Mouse (Mus musculus) stomach, postnatal 0 days (tissue): ENCODE measurements around the gene Ppp1r37. TPM values are rescaled to one million over a fixed set of nuclear protein-coding genes. Genes with fewer than 3 reads are reported as not detected.

Experiments
- ATAC-seq: fragments of 200-750 bp; cut with Nextera tagmentation; 2 replicates; pipeline ENCODE4 v1.8.0; 2017; ENCODE audit not compliant: low FRiP score, low TSS enrichment
- DNase-seq: peaks from one replicate; pipeline ENCODE4 v3.0.0-alpha.2; 2016; ENCODE audit warnings: low spot score
- H3K27ac ChIP-seq: fragments of 300-500 bp; sonication (generic); replicated peaks from 2 replicates; pipeline ENCODE4 v1.5.1; 2014; ENCODE audit warnings: mild to moderate bottlenecking, control low read depth
- H3K27me3 ChIP-seq: fragments of 300-500 bp; sonication (generic); 2 replicates; pipeline ENCODE4 v1.6.1; 2014; ENCODE audit warnings: low read length; ENCODE audit not compliant: control insufficient read depth, insufficient read depth
- H3K36me3 ChIP-seq: fragments of 300-500 bp; sonication (generic); 2 replicates; pipeline ENCODE4 v1.6.1; 2014; ENCODE audit warnings: low read length, mixed read lengths; ENCODE audit not compliant: control insufficient read depth, insufficient read depth
- H3K4me1 ChIP-seq: fragments of 300-500 bp; sonication (generic); replicated peaks from 2 replicates; pipeline ENCODE4 v1.6.1; 2014; ENCODE audit warnings: antibody characterized with exemption; ENCODE audit not compliant: control insufficient read depth, insufficient read depth
- H3K4me2 ChIP-seq: fragments of 300-500 bp; sonication (generic); replicated peaks from 2 replicates; pipeline ENCODE4 v1.6.1; 2014; ENCODE audit warnings: low read depth, mild to moderate bottlenecking, control low read depth, moderate library complexity
- H3K4me3 ChIP-seq: fragments of 300-500 bp; sonication (generic); 2 replicates; pipeline ENCODE4 v1.5.1; 2014; ENCODE audit warnings: low read depth, low read length, control low read depth
- H3K9ac ChIP-seq: fragments of 300-500 bp; sonication (generic); 2 replicates; pipeline ENCODE4 v1.6.1; 2014; ENCODE audit warnings: mild to moderate bottlenecking, low read length, control low read depth, mixed read lengths
- H3K9me3 ChIP-seq: fragments of 300-500 bp; sonication (generic); 2 replicates; pipeline ENCODE4 v1.6.1; 2016; ENCODE audit warnings: low read length; ENCODE audit not compliant: control insufficient read depth
- CTCF ChIP-seq: IDR thresholded peaks from 2 replicates; pipeline ENCODE4 v1.5.1; 2016; ENCODE audit warnings: antibody characterized with exemption, low read depth, mild to moderate bottlenecking, moderate library complexity
- EP300 ChIP-seq: optimal IDR thresholded peaks from 2 replicates; pipeline ENCODE3; 2016; ENCODE audit warnings: antibody characterized with exemption
- WGBS: fragments of 180-500 bp; shearing (Covaris S2); extraction: QIAGEN DNeasy Blood & Tissue Kit; methylation state at CpG from one replicate; pipeline ENCODE4 v1.1.7; 2014; 5-methylcytosine and 5-hydroxymethylcytosine counted together
- polyA plus RNA-seq: library from polyadenylated mRNA; unstranded; fragments of >200 nt; fragmentation: Nextera tagmentation; extraction: Ambion mirVana; gene quantifications from 2 replicates; pipeline ENCODE4 v1.2.1, GENCODE M21; 2015

Ppp1r37 gene
- polyA plus RNA-seq, 1 experiment from 2014 or later, result 16.5 TPM

DNA sequence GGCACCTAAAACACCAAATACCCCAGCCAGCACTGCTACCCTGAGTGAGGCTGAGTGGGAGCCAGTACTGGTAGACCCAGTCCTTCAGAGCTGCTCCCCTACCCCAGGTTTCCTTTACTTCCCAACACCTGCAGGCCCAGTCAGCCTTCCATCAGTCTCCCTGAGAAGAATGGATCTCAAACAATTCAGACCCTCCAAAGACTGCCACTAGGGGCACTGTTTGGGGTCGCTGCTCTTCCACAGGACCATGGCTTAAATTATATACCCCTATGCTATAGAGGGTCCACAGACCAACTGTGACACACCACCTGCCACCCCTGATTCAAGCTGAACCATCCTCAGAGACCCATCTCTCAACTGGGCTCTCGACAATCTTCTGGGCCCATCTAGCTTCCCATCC lies 3.9 kb downstream of the Ppp1r37 start:
- Histone ChIP-seq H3K4me2 (peak overlapping the region; percentile 20), H3K27me3 (no peaks in the 10 kb centered on the region), H3K36me3 (no peaks in the 10 kb centered on the region), H3K9ac (no peak overlapping the region), H3K27ac (no peak overlapping the region), H3K4me1 (peaks cover 15% of the 10 kb centered on the region), H3K9me3 (no peaks in the 10 kb centered on the region), H3K4me3 (no peak overlapping the region)
- no peak for TF ChIP-seq EP300
- peak; percentile 66 for TF ChIP-seq CTCF
- no peak for ATAC-seq
- 39% methylated on average over 2 of the region's 2 CpGs for WGBS
- DNase-seq, result no peak

DNA sequence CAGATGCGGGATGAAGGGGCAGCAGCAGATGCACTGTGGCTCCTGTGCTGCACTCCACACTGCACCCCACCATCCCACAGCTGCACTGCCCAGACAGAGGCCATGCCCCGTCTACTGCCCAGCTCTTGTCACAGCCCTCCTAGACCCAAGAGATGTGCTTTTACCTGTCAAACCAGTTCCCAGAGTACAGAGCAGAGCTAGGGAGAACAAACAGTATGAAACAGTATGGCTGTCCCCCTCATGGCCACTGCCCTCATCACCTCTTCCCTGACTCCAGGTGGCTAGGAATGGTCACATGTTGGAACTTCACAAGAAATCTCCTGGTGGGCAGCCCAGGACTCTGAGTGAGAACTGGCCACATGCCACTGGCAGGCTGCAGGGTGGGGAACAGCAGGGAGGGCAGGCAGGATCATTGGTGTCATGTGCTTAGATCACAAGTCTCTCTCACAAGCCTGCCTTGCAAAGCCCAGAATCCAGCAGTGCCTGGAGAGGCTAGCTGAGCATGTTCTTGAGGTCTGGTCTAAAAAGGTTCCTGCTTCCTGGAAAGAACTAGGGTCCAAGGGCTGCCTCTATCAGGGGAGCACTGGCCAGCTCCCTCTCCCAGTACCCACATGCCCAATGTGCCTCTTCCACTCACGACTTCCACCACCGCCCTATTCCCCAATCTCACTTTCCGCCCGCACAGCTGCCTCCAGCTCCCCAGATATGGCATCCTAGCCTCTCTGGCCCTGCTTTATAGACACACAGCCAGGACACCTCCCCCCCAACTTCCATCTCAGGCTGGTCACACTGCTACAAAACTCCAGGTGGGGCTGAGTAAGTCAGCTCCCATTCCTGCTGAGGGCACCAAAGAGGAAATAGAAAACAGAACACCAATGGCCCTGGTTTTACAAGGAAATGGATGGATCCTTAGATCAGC lies 4.6 kb downstream of the Ppp1r37 start:
- 81% methylated on average over 6 of the region's 6 CpGs for WGBS
- Histone ChIP-seq H3K4me1 (peaks cover 15% of the 10 kb centered on the region), H3K36me3 (peaks cover 3% of the 10 kb centered on the region; the same call in 1 of the 2 replicates), H3K27me3 (no peaks in the 10 kb centered on the region), H3K4me2 (peak overlapping the region; percentile 20), H3K9me3 (no peaks in the 10 kb centered on the region), H3K27ac (peak overlapping the region; percentile 36; the same call in 1 of the 2 replicates), H3K9ac (no peak overlapping the region), H3K4me3 (no peak overlapping the region)
- no peak for TF ChIP-seq EP300
- no peak for TF ChIP-seq CTCF
- DNase-seq, result no peak
- ATAC-seq, result peak; percentile 27; the same call in 1 of the 2 replicates

DNA sequence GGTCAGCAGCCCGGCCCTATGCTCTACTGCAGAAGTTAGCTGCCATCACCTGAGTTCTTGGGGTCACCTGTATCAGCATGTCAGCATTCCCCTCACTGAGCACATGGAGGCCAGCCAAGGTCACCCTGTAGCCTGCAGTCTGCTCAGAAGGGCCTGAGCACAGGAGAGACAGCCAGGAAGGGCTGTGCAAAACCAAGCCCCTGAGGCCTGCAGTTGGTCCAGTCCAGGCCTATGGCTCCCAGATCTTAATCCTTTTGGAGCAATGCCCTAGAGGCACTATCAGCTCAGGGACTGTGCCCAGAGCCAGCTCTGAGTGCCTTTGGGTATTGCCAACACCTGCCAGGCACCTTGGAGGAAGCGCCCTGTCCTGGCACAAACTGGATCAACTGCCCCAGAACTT lies 5.8 kb downstream of the Ppp1r37 start:
- no peaks in the 10 kb centered on the region for H3K27me3 ChIP-seq
- H3K4me3 ChIP-seq, result no peak overlapping the region
- H3K9me3 ChIP-seq, result no peaks in the 10 kb centered on the region
- DNase-seq (no peak), ATAC-seq (no peak)
- H3K9ac ChIP-seq, result no peak overlapping the region
- TF ChIP-seq CTCF (no peak), EP300 (no peak)
- WGBS, result 89% methylated on average over 2 of the region's 2 CpGs
- no peak overlapping the region; the same call in 1 of the 2 replicates for H3K27ac ChIP-seq
- H3K4me1 ChIP-seq, result peaks cover 13% of the 10 kb centered on the region
- no peak overlapping the region for H3K4me2 ChIP-seq
- H3K36me3 ChIP-seq, result peaks cover 6% of the 10 kb centered on the region; the same call in 1 of the 2 replicates

DNA sequence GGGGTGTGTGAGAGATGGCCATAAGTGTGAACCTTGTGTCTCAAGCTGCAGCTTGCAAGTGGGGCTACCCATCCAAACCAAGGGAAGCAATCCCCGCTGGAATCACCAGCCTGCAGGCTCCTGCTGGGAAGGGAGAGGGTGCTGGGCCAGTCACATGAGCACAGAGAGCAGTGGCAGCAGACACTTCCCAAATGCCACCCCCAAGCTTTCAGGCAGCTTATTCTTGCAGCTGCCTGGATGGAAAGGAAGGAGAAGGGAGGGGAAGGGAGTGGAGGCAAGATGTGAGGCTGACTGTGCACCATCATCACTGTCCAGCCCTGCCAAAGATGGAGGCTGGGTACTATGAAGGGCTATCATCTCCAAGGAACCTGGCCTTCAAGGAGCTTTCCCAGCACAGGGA lies 8.7 kb downstream of the Ppp1r37 start:
- Histone ChIP-seq H3K36me3 (peaks cover 6% of the 10 kb centered on the region; the same call in 1 of the 2 replicates), H3K4me2 (no peak overlapping the region), H3K9me3 (no peaks in the 10 kb centered on the region), H3K9ac (no peak overlapping the region), H3K4me3 (no peak overlapping the region), H3K27me3 (no peaks in the 10 kb centered on the region), H3K27ac (no peak overlapping the region), H3K4me1 (peaks cover 4% of the 10 kb centered on the region)
- ATAC-seq (no peak), DNase-seq (no peak)
- TF ChIP-seq EP300 (no peak), CTCF (no peak)
- WGBS, result 87% methylated on average over 1 of the region's 1 CpGs

DNA sequence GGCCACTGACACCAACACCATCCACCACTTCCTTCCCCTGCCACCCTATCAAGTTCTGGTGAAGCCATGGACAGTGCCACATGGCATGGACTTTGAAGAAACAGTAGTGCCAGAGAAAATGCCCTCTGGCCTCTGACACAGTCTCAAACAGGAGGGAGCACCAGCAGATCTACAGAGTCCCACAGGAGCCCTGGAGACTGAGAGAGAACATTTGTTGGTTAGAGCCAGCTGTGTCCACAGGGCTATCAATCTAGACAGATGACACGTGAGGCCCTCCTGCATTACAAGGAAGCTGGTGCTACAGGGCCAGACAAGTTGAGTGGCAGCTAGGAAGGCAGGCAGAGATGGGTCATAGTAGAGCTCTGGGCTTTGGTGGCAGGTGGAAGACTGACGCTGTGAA lies 10.4 kb downstream of the Ppp1r37 start:
- 35% methylated on average over 2 of the region's 2 CpGs for WGBS
- H3K36me3 ChIP-seq, result peaks cover 6% of the 10 kb centered on the region; the same call in 1 of the 2 replicates
- no peak overlapping the region for H3K4me2 ChIP-seq
- no peak for TF ChIP-seq EP300
- TF ChIP-seq CTCF, result no peak
- H3K4me3 ChIP-seq, result no peak overlapping the region
- H3K27ac ChIP-seq, result no peak overlapping the region
- H3K9ac ChIP-seq, result peak overlapping the region; percentile 23; the same call in 1 of the 2 replicates
- DNase-seq, result peak; percentile 61
- H3K4me1 ChIP-seq, result peaks cover 3% of the 10 kb centered on the region; the same call in 1 of the 2 replicates
- ATAC-seq, result peak; percentile 72
- H3K27me3 ChIP-seq, result no peaks in the 10 kb centered on the region
- H3K9me3 ChIP-seq, result no peaks in the 10 kb centered on the region

DNA sequence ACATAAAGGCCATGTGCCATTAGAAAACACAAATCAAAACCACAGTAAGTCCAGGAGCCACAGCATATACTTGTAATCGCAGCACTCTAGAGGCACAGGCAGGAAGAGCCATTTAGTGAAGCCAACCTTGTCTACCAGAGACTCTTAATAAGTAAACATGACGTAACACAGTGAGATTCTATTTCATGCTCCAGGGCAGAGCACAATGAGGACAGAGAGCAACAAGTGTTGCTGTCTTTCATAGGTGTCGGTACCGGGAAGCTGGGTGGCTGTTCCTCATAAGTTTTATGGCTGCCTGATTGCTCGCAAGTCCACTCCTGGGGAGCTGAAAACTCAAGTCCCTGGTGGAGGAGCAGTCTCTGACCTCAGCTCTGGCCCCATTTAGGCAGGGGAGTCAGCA lies 11.2 kb downstream of the Ppp1r37 start:
- H3K4me1 ChIP-seq, result no peaks in the 10 kb centered on the region
- H3K27ac ChIP-seq, result no peak overlapping the region
- H3K4me2 ChIP-seq, result no peak overlapping the region
- H3K36me3 ChIP-seq, result peaks cover 6% of the 10 kb centered on the region; the same call in 1 of the 2 replicates
- H3K27me3 ChIP-seq, result no peaks in the 10 kb centered on the region
- H3K9me3 ChIP-seq, result no peaks in the 10 kb centered on the region
- no peak overlapping the region for H3K9ac ChIP-seq
- TF ChIP-seq CTCF (no peak), EP300 (no peak)
- ATAC-seq, result no peak
- DNase-seq, result no peak
- WGBS, result 71% methylated on average over 5 of the region's 5 CpGs
- no peak overlapping the region for H3K4me3 ChIP-seq
